22 mouse cellular contexts compared by ENCODE assay signal in the genomic region with DNA sequence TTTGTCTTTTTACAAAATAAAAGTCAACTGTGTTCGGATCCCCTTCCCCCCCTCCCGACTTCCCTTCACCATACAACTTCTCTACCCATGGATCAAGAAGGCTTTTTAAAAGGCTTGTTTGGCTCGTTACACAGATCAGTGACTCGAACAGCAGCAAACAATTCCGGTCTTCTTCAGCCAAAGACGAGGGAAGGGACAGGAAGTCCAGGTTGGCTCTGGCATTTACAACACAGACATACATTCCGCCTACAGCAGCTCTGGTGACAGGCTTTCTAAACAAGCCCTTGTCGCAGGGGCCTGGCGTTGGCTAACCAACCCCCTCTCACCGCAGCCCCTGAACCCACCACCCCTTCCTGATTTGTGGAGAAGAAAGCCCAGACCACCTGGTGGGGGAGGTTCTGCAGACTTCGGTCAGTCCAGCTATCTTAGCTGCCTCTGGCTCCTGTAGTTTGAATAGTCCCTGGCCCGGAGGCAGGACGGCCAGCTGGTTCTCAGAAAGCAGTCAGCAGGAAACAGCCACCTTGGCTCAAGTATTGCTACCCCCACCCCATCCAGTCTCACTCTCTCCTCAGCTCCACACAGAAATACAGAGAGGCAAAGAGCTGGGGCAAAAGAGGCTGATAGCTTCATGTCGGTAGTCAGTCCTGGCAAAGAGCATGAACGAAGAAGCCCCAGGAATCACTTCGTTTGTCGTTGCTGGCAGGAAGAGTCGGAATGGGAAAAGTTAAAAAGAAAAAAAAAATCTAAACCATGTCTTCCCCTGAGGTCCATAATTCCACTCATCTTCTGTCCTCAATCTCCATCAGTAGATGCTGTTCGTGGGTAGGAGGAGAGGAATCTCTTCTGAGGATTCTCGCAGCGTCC. TPM values are rescaled to one million over a fixed set of nuclear protein-coding genes. Genes with fewer than 3 reads are reported as not detected.
DNase-seq lines count a peak whose midpoint lies in the region; ATAC-seq and TF ChIP-seq lines count a peak whose summit lies in the region.
"Had no signal": no experiment of that assay in that cellular context is flagged by ENCODE, and none has a peak within 500 bp of the region (broad histone marks: within the 10 kb centered on the region; RNA-seq: fewer than 3 reads in every experiment).

No protein-coding gene starts in this region.

- 2% methylated on average over 21 of the region's 21 CpGs for WGBS in heart, embryonic 10.5 days
- WGBS in heart, embryonic 11.5 days (ENCODE audit: insufficient replicate concordance), result 2% methylated on average over 21 of the region's 21 CpGs
- 2% methylated on average over 21 of the region's 21 CpGs for WGBS in midbrain, embryonic 11.5 days
- under 1% methylated on average over 21 of the region's 21 CpGs for WGBS in midbrain, postnatal 0 days
- 3% methylated on average over 21 of the region's 21 CpGs for WGBS in intestine, embryonic 16.5 days
- WGBS in stomach, embryonic 16.5 days, result 4% methylated on average over 21 of the region's 21 CpGs

- peaks cover 97% of the 10 kb centered on the region for H3K27me3 ChIP-seq in heart, embryonic 10.5 days (ENCODE audit: insufficient read depth, poor library complexity, severe bottlenecking)
- H3K27me3 ChIP-seq in heart, embryonic 11.5 days (ENCODE audit: control insufficient read depth, insufficient read depth, low read length), result peaks cover 93% of the 10 kb centered on the region
- peaks cover 98% of the 10 kb centered on the region for H3K27me3 ChIP-seq in midbrain, embryonic 11.5 days (ENCODE audit: control insufficient read depth, insufficient read depth, low read length)
- peaks cover 93% of the 10 kb centered on the region for H3K27me3 ChIP-seq in midbrain, postnatal 0 days (ENCODE audit: insufficient read depth, low read length)
- H3K27me3 ChIP-seq in intestine, embryonic 16.5 days (replicated peaks; ENCODE audit: control insufficient read depth, insufficient read depth, low read length), result peaks cover 46% of the 10 kb centered on the region
- peaks cover 81% of the 10 kb centered on the region for H3K27me3 ChIP-seq in stomach, embryonic 16.5 days (ENCODE audit: control insufficient read depth, insufficient read depth, low read length)

- no peak overlapping the region for H3K27ac ChIP-seq in heart, embryonic 10.5 days
- H3K27ac ChIP-seq in heart, embryonic 11.5 days (ENCODE audit: low read depth, low read length), result no peak overlapping the region
- H3K27ac ChIP-seq in midbrain, embryonic 11.5 days (ENCODE audit: low read depth, low read length), result no peak overlapping the region
- no peak overlapping the region for H3K27ac ChIP-seq in midbrain, postnatal 0 days (ENCODE audit: low read depth, low read length)
- H3K27ac ChIP-seq in intestine, embryonic 16.5 days (ENCODE audit: low read length), result peak overlapping the region; percentile 80
- no peak overlapping the region for H3K27ac ChIP-seq in stomach, embryonic 16.5 days (ENCODE audit: low read length)
- H3K27ac ChIP-seq: gastrocnemius, adult 2 months; heart, adult 2 months; layer of hippocampus, adult 2 months had no signal

- no peak for DNase-seq in heart, embryonic 10.5 days (ENCODE audit: low spot score)
- peak; percentile 96 for DNase-seq in midbrain, embryonic 11.5 days (ENCODE audit: low spot score, missing footprints)
- DNase-seq in midbrain, postnatal 0 days (ENCODE audit: low spot score), result no peak
- no peak for DNase-seq in B cell, adult 2 months
- DNase-seq in layer of hippocampus, adult 11-12 months (ENCODE audit: low spot score), result no peak
- DNase-seq: cerebellum, adult 8-10 months; gastrocnemius, adult 2 months; heart, adult 2 months; heart, postnatal 36 days; left cerebral cortex, postnatal 4 days; lung, adult 2 months; lung, postnatal 36 days; thymus, adult 2 months had no signal

- ATAC-seq in heart, embryonic 11.5 days (replicated peaks; ENCODE audit: insufficient number of reproducible peaks, low FRiP score, low TSS enrichment), result no peak
- no peak for ATAC-seq in midbrain, embryonic 11.5 days (ENCODE audit: low FRiP score)
- no peak for ATAC-seq in midbrain, postnatal 0 days (ENCODE audit: low FRiP score)
- ATAC-seq in intestine, embryonic 16.5 days, result no peak
- no peak for ATAC-seq in stomach, embryonic 16.5 days (ENCODE audit: insufficient read depth, low FRiP score)
- ATAC-seq: forebrain, embryonic 16.5 days had no signal

- H3K4me3 ChIP-seq in heart, embryonic 10.5 days, result peak overlapping the region; percentile 18; the same call in 1 of the 2 replicates
- H3K4me3 ChIP-seq in heart, embryonic 11.5 days (ENCODE audit: low read depth, low read length), result no peak overlapping the region; the same call in 1 of the 2 replicates
- no peak overlapping the region for H3K4me3 ChIP-seq in midbrain, embryonic 11.5 days (ENCODE audit: low read depth, low read length)
- H3K4me3 ChIP-seq in midbrain, postnatal 0 days (ENCODE audit: low read depth, low read length), result no peak overlapping the region
- peak overlapping the region; percentile 68 for H3K4me3 ChIP-seq in intestine, embryonic 16.5 days (ENCODE audit: low read length)
- peak overlapping the region; percentile 5; the same call in 1 of the 2 replicates for H3K4me3 ChIP-seq in stomach, embryonic 16.5 days (replicated peaks; ENCODE audit: low read length)
- H3K4me3 ChIP-seq: gastrocnemius, adult 2 months; heart, adult 2 months; layer of hippocampus, adult 2 months; myocyte had no signal

- no peak for TF ChIP-seq CTCF in midbrain, postnatal 0 days (IDR thresholded peaks at IDR 0.05)

- no peak overlapping the region for H3K9ac ChIP-seq in heart, embryonic 11.5 days (ENCODE audit: low read depth, low read length)
- no peak overlapping the region for H3K9ac ChIP-seq in midbrain, embryonic 11.5 days (ENCODE audit: low read length)
- H3K9ac ChIP-seq in midbrain, postnatal 0 days (replicated peaks; ENCODE audit: low read length, poor library complexity, severe bottlenecking), result no peak overlapping the region
- H3K9ac ChIP-seq in intestine, embryonic 16.5 days (ENCODE audit: low read depth, low read length), result peak overlapping the region; percentile 92
- 0 out of 2 replicates have a peak overlapping the region, but pooled peaks have one; percentile 19 for H3K9ac ChIP-seq in stomach, embryonic 16.5 days (ENCODE audit: low read length)

- no peaks in the 10 kb centered on the region for H3K36me3 ChIP-seq in heart, embryonic 10.5 days
- no peaks in the 10 kb centered on the region for H3K36me3 ChIP-seq in heart, embryonic 11.5 days (ENCODE audit: control insufficient read depth, insufficient read depth, low read length)
- H3K36me3 ChIP-seq in midbrain, embryonic 11.5 days (ENCODE audit: control insufficient read depth, insufficient read depth, low read length), result no peaks in the 10 kb centered on the region
- H3K36me3 ChIP-seq in midbrain, postnatal 0 days (ENCODE audit: insufficient read depth, low read length), result no peaks in the 10 kb centered on the region
- H3K36me3 ChIP-seq in intestine, embryonic 16.5 days (ENCODE audit: control insufficient read depth, insufficient read depth, low read length), result no peaks in the 10 kb centered on the region
- no peaks in the 10 kb centered on the region for H3K36me3 ChIP-seq in stomach, embryonic 16.5 days (ENCODE audit: control insufficient read depth, insufficient read depth, low read length)

- H3K4me2 ChIP-seq in heart, embryonic 11.5 days, result no peak overlapping the region
- H3K4me2 ChIP-seq in midbrain, embryonic 11.5 days, result no peak overlapping the region
- H3K4me2 ChIP-seq in midbrain, postnatal 0 days (ENCODE audit: low read depth, low read length, poor library complexity, severe bottlenecking), result no peak overlapping the region
- H3K4me2 ChIP-seq in intestine, embryonic 16.5 days (ENCODE audit: low read depth, low read length), result peak overlapping the region; percentile 69
- H3K4me2 ChIP-seq in stomach, embryonic 16.5 days (ENCODE audit: low read depth, low read length), result no peak overlapping the region

- no peaks in the 10 kb centered on the region for H3K9me3 ChIP-seq in heart, embryonic 10.5 days
- H3K9me3 ChIP-seq in heart, embryonic 11.5 days (replicated peaks; ENCODE audit: control insufficient read depth, low read length), result no peaks in the 10 kb centered on the region
- no peaks in the 10 kb centered on the region for H3K9me3 ChIP-seq in midbrain, embryonic 11.5 days (ENCODE audit: control insufficient read depth, low read length)
- no peaks in the 10 kb centered on the region for H3K9me3 ChIP-seq in midbrain, postnatal 0 days (ENCODE audit: low read length)
- no peaks in the 10 kb centered on the region for H3K9me3 ChIP-seq in intestine, embryonic 16.5 days (ENCODE audit: control insufficient read depth, low read length)
- H3K9me3 ChIP-seq in stomach, embryonic 16.5 days (replicated peaks; ENCODE audit: control insufficient read depth, low read length), result no peaks in the 10 kb centered on the region

- peaks cover 36% of the 10 kb centered on the region for H3K4me1 ChIP-seq in heart, embryonic 10.5 days
- H3K4me1 ChIP-seq in heart, embryonic 11.5 days (ENCODE audit: control insufficient read depth, insufficient read depth, low read length), result peaks cover 3% of the 10 kb centered on the region; the same call in 1 of the 2 replicates
- H3K4me1 ChIP-seq in midbrain, embryonic 11.5 days (ENCODE audit: control insufficient read depth, insufficient read depth, low read length), result peaks cover 11% of the 10 kb centered on the region
- no peaks in the 10 kb centered on the region for H3K4me1 ChIP-seq in midbrain, postnatal 0 days (ENCODE audit: insufficient read depth, low read length)
- 0 out of 2 replicates have a peak, but pooled peaks cover 6% of the 10 kb centered on the region for H3K4me1 ChIP-seq in intestine, embryonic 16.5 days (ENCODE audit: control insufficient read depth, insufficient read depth, low read length)
- H3K4me1 ChIP-seq in stomach, embryonic 16.5 days (ENCODE audit: control insufficient read depth, insufficient read depth, low read length), result peaks cover 7% of the 10 kb centered on the region

RNA-seq across cellular contexts. Expression of gene Cdx2, which starts 5.9 kb away (rescaled TPM):
- not detected in 2 replicates for polyA plus RNA-seq in heart, embryonic 10.5 days (2016; fragmentation: Nextera tagmentation; extraction: Ambion mirVana)
- polyA plus RNA-seq in heart, embryonic 11.5 days (2014; fragmentation: Nextera tagmentation; extraction: Ambion mirVana), result not detected in 2 replicates
- not detected in 2 replicates for polyA plus RNA-seq in midbrain, embryonic 11.5 days (2014; fragmentation: Nextera tagmentation; extraction: Ambion mirVana)
- total RNA-seq in midbrain, postnatal 0 days (2014; rRNA removed), result not detected in 2 replicates
- not detected in 2 replicates for polyA plus RNA-seq in midbrain, postnatal 0 days (2015; fragmentation: Nextera tagmentation; extraction: Ambion mirVana)
- polyA plus RNA-seq in intestine, embryonic 16.5 days (2015; fragmentation: Nextera tagmentation; extraction: Ambion mirVana), result 42.1 and 46.2 TPM in 2 replicates
- 2.5 and 3.4 TPM in 2 replicates for polyA plus RNA-seq in stomach, embryonic 16.5 days (2015; fragmentation: Nextera tagmentation; extraction: Ambion mirVana)
- total RNA-seq: adrenal gland, postnatal 4 days; gastrocnemius, adult 2 months; heart, adult 2 months; heart, postnatal 36 days; layer of hippocampus, adult 2 months; left cerebral cortex, postnatal 4 days had no signal
- polyA plus RNA-seq: C2C12; forebrain, embryonic 16.5 days; heart, adult 2 months; kidney, embryonic 16.5 days; lung, adult 2 months; myocyte had no signal

RNA-seq across cellular contexts. Expression of gene Urad, which starts 21.1 kb away (rescaled TPM):
- not detected in 2 replicates for polyA plus RNA-seq in heart, embryonic 10.5 days (2016; fragmentation: Nextera tagmentation; extraction: Ambion mirVana)
- polyA plus RNA-seq in heart, embryonic 11.5 days (2014; fragmentation: Nextera tagmentation; extraction: Ambion mirVana), result not detected in 2 replicates
- not detected in 2 replicates for polyA plus RNA-seq in midbrain, embryonic 11.5 days (2014; fragmentation: Nextera tagmentation; extraction: Ambion mirVana)
- not detected in 2 replicates for total RNA-seq in midbrain, postnatal 0 days (2014; rRNA removed)
- polyA plus RNA-seq in midbrain, postnatal 0 days (2015; fragmentation: Nextera tagmentation; extraction: Ambion mirVana), result not detected in 2 replicates
- 2.6 TPM in 2 replicates for polyA plus RNA-seq in intestine, embryonic 16.5 days (2015; fragmentation: Nextera tagmentation; extraction: Ambion mirVana)
- polyA plus RNA-seq in stomach, embryonic 16.5 days (2015; fragmentation: Nextera tagmentation; extraction: Ambion mirVana), result 0.31 TPM in 1 of 2 replicates, not detected in the other
- total RNA-seq: gastrocnemius, adult 2 months; heart, adult 2 months; heart, postnatal 36 days; layer of hippocampus, adult 2 months; left cerebral cortex, postnatal 4 days had no signal
- polyA plus RNA-seq: C2C12; forebrain, embryonic 16.5 days; heart, adult 2 months; kidney, embryonic 16.5 days; lung, adult 2 months; myocyte had no signal

RNA-seq across cellular contexts. Expression of gene Pdx1, which starts 31.4 kb away (rescaled TPM):
- polyA plus RNA-seq in heart, embryonic 10.5 days (2016; fragmentation: Nextera tagmentation; extraction: Ambion mirVana), result 0.44 TPM in 1 of 2 replicates, not detected in the other
- not detected in 2 replicates for polyA plus RNA-seq in heart, embryonic 11.5 days (2014; fragmentation: Nextera tagmentation; extraction: Ambion mirVana)
- polyA plus RNA-seq in midbrain, embryonic 11.5 days (2014; fragmentation: Nextera tagmentation; extraction: Ambion mirVana), result not detected in 2 replicates
- total RNA-seq in midbrain, postnatal 0 days (2014; rRNA removed), result not detected in 2 replicates
- not detected in 2 replicates for polyA plus RNA-seq in midbrain, postnatal 0 days (2015; fragmentation: Nextera tagmentation; extraction: Ambion mirVana)
- polyA plus RNA-seq in intestine, embryonic 16.5 days (2015; fragmentation: Nextera tagmentation; extraction: Ambion mirVana), result 3.8 and 5.3 TPM in 2 replicates
- polyA plus RNA-seq in stomach, embryonic 16.5 days (2015; fragmentation: Nextera tagmentation; extraction: Ambion mirVana), result 7.5 and 8.1 TPM in 2 replicates
- total RNA-seq: gastrocnemius, adult 2 months; heart, adult 2 months; heart, postnatal 36 days; layer of hippocampus, adult 2 months; left cerebral cortex, postnatal 4 days had no signal
- polyA plus RNA-seq: C2C12; forebrain, embryonic 16.5 days; heart, adult 2 months; kidney, embryonic 16.5 days; lung, adult 2 months; myocyte; thymus, adult 2 months had no signal

Comparison
In these comparisons a context has a peak if more than half of its experiments do, and no peak if none do; other contexts are left out.
1. H3K4me3 ChIP-seq: peak in heart, embryonic 10.5 days (single experiment), intestine, embryonic 16.5 days (single experiment) and stomach, embryonic 16.5 days (single experiment); none in heart, embryonic 11.5 days (single experiment), midbrain, embryonic 11.5 days (single experiment) and midbrain, postnatal 0 days (single experiment).
2. H3K9ac ChIP-seq: peak in intestine, embryonic 16.5 days (single experiment) and stomach, embryonic 16.5 days (single experiment); none in heart, embryonic 11.5 days (single experiment), midbrain, embryonic 11.5 days (single experiment) and midbrain, postnatal 0 days (single experiment).